Mouse (Mus musculus) naive thymus-derived CD4-positive, alpha-beta T cell, adult 5 months (primary cell): ENCODE data around the gene Rap1gap2. TPM values are rescaled to one million over a fixed set of nuclear protein-coding genes. Genes with fewer than 3 reads are reported as not detected.

Experiments used
- polyA plus RNA-seq: library from polyadenylated mRNA; unstranded; fragments of 100-300 nt; shearing (Covaris generic); gene quantifications from one replicate; pipeline ENCODE4 v1.2.1, GENCODE M21; 2017

The Rap1gap2 gene
- 0.15 TPM for polyA plus RNA-seq

GRCm38 (mm10) chr11:74610545-74611176, at the start of gene Rap1gap2:
Gene Rap1gap2 (minus strand): TSS chr11:74610915.

GRCm38 (mm10) chr11:74649095-74649646, 38.5 kb upstream of the Rap1gap2 start, which contains the start of gene Cluh:
Gene Cluh (plus strand): TSS chr11:74649495.

GRCm38 (mm10) chr11:74619201-74619955, 8.7 kb upstream of the Rap1gap2 start, which contains the start of gene Ccdc92b:
Gene Ccdc92b (plus strand): TSS chr11:74619605.

GRCm38 (mm10) chr11:74361769-74362168, 248.9 kb downstream of the Rap1gap2 start, which contains the start of gene Olfr412:
Gene Olfr412 (plus strand): TSS chr11:74362069.

GRCm38 (mm10) chr11:74352550-74352949, 258.2 kb downstream of the Rap1gap2 start, which contains the start of gene Olfr411:
Gene Olfr411 (minus strand): TSS chr11:74352650.

GRCm38 (mm10) chr11:74337931-74338330, 272.8 kb downstream of the Rap1gap2 start, which contains the start of gene Olfr410:
Gene Olfr410 (minus strand): TSS chr11:74338031.

Other genes with a start within 250 kb of the Rap1gap2 start
- not detected for gene Olfr412, start 248.8 kb downstream of the Rap1gap2 start, polyA plus RNA-seq
- not detected for gene Ccdc92b, start 8.7 kb upstream of the Rap1gap2 start, polyA plus RNA-seq
- gene Cluh, start 38.6 kb upstream of the Rap1gap2 start, polyA plus RNA-seq, result 36.3 TPM
- gene Pafah1b1, start 113.8 kb upstream of the Rap1gap2 start, polyA plus RNA-seq, result 103 TPM
- gene Mettl16, start 159.9 kb upstream of the Rap1gap2 start, polyA plus RNA-seq, result 40.6 TPM
- 21.2 TPM for gene Mnt, start 220.0 kb upstream of the Rap1gap2 start, polyA plus RNA-seq